Mouse (Mus musculus) embryo, embryonic 10 days (tissue): ENCODE data around the gene Mrps26.
"Not testable (repeated sequence)": the region's sequence is repeated elsewhere in the genome, so short reads cannot be mapped to it uniquely, and the experiment has no call there.

ENCODE experiments used
- DNase-seq: peaks from one replicate; pipeline ENCODE4 v3.0.0-alpha.2; 2015; ENCODE audit warnings: low spot score

Gene Mrps26

DNA sequence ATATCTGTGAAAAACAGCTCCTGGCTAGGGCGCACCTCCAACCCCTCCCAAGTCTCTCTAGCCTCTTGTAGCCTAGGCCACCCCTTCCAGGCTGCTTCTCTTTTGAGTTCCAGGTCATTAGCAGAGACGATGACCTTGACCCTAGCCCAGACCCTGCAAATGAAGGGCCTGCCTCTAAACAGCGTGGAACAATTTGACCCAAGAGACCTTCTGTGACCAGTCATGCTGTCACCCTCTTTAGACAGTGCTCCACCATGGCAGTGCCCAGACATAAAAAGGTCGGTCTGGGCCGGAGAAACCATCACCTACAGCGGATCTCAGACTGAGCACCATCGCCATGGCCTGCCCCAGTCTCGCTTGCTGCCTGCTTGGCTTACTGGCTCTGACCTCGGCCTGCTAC, 12.3 kb downstream of the Mrps26 start, which contains the start of gene Oxt:
Oxt (plus strand) TSS at position 301 of the 400 bp plus-strand sequence.
- no peak for DNase-seq

- DNase-seq: not testable (repeated sequence)
Observed at GRCm38 (mm10) chr2:130576564-130576963, 13.0 kb downstream of the Mrps26 start.

DNA sequence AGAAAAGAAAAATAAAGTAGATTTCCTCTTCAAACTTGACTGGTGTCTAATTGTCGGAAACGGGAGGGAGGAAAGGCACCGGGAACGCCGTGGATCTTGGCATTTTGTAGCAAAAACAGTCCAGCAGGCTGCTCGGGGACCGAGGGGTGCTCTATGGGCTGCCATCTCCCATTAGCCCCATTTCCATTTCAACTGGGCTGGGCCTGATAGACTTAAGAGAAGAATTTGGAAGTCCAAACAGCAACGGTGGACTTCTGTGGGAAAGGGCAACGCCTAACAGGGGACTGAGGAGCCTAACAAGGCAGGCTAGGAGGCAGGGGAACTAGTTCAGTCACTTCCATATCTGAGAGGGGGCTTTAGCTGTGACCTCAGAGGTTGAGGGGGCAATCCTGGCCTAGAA, 13.5 kb downstream of the Mrps26 start:
- DNase-seq: no peak

- peak; percentile 60 for DNase-seq
Observed at GRCm38 (mm10) chr2:130577632-130578031, 14.1 kb downstream of the Mrps26 start.

DNA sequence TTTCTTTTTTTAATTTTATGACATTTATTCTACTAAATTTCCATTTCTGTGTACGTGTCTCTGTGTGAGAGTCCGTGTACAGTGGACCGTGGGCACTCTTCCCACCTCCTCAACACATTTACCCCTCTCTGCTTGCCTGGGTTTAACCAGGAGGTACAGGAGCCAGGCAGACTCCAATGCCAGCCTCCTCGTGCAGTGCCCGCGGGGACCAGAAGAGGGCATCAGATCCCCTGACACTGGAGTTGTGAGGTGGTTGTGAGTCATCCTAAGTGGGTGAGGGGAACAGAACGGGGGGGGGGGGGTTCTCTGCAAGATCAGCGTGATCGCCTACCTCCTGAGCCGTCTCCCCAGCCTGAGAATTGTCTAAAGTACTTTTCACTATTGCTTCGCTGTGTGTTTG, 14.6 kb downstream of the Mrps26 start:
- DNase-seq: peak; percentile 67

- no peak for DNase-seq
Observed at GRCm38 (mm10) chr2:130579791-130580190, 16.2 kb downstream of the Mrps26 start.

DNA sequence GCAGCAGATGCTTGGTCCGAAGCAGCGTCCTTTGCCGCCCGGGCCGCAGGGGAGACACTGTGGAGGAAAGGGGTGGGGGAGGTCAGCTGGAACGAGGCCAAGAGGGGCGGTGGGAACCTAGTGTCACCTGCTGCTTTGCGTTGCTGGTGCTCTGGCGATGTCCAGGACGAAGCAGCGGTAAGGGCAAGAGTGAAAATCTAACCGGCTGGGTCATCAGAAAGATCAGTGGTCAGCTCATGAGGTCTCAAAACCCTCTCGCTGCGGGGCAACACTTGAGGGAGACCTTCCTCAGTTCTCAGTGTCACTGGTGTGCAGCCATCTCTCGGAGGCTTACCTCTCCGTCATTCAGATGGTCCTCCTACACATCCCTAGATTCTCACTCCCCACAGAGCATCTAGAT, 17.7 kb downstream of the Mrps26 start:
- DNase-seq: no peak

- no peak for DNase-seq
Observed at GRCm38 (mm10) chr2:130582552-130582951, 19.0 kb downstream of the Mrps26 start, which contains the start of gene Avp. TSS of gene Avp (minus strand) at chr2:130582554.

- no peak for DNase-seq
Observed at GRCm38 (mm10) chr2:130583902-130584560, 20.5 kb downstream of the Mrps26 start.

- DNase-seq: no peak
Observed at GRCm38 (mm10) chr2:130586016-130586415, 22.5 kb downstream of the Mrps26 start.

DNA sequence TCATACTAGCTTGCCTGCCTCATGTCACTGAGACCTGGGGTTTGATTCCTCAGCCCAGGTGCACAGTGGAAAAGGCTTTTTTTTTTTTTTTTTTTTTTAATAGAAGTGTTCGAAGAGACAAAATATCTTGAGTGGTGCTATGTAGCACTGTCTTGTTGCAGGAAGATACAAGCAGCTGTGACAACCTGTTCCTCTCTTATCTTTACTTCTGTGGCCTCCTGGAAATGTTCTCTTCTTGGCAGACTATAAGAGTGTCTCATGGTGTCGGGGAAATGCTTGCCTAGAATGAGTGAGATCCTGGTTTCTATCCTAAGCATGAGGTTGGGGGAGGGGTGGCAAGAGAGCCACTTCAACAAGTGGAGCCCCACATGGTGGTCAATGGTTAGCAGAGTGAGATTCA, 24.8 kb downstream of the Mrps26 start:
- no peak for DNase-seq

- no peak for DNase-seq
Observed at GRCm38 (mm10) chr2:130589157-130589556, 25.6 kb downstream of the Mrps26 start.

DNA sequence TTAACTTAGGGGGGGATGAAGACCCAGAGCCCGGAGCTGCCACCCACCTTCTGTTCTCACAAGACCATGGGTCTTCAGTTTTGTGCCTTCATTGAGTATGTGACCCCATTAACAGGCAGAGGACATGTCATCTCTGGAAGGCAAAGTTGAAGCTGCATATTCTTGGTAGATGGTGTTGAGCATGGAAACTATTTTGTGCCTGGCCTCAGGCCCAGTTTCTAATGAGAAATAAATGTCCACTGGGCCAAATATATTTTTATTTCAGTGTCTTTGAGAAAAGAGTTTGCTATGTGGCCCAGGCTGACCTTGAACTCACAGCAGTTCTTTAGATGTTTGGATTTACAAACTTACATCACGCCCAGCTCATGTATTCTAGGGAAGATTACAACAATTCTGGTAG, 26.2 kb downstream of the Mrps26 start:
- no peak for DNase-seq

DNA sequence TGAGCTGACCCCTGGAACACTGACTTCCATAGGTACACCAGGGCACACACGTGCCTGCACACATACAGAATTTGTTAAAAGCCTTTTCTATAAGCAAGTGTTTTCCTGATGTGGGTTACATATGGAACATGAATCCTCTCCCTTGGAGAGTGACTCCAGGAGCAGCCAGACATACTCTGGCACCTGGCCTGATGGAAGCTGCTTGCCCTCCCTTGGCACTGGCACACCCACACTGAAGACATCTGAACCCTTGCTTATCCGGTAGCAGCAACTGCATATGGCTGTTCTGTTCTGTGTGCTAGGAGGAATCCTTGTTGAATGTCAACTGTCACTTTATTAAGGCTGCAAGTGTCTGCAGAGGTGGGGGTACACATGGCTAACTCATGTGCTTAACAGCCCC, 27.5 kb downstream of the Mrps26 start:
- DNase-seq: no peak

DNA sequence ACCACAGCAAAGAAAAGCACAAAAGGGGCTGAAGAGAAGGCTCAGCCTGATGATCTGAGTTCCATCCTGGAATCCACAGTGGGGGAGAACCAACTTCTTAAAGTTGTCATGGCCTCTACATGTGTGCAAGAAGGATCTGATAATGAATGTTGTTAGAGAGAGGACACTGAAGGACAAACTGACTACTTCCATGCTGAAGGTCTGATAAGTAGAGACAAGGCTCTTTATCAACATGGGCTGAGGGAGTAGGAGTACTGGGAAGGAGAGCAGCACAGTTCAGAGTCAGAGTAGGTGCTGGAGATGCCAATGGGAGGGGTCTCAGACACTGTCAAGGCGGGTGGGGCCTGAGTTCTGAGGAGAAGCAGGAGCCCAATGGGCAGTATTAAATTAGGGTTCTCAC, 32.1 kb downstream of the Mrps26 start:
- no peak for DNase-seq

- DNase-seq: peak; percentile 48
Observed at GRCm38 (mm10) chr2:130597601-130598010, 34.1 kb downstream of the Mrps26 start.

- DNase-seq: no peak
Observed at GRCm38 (mm10) chr2:130598399-130598798, 34.9 kb downstream of the Mrps26 start.

GRCm38 (mm10) chr2:130602195-130602594, 38.7 kb downstream of the Mrps26 start:
- no peak for DNase-seq

GRCm38 (mm10) chr2:130613091-130613490, 49.5 kb downstream of the Mrps26 start:
- peak; percentile 46 for DNase-seq
